Mouse (Mus musculus): Measurements from ENCODE around the gene Tmem53. TPM values are rescaled to one million over a fixed set of nuclear protein-coding genes. Genes with fewer than 3 reads are reported as not detected.
A peak's percentile ranks its signal among the peaks of the same experiment; 100 is the strongest.

Gene Tmem53
- polyA plus RNA-seq, 1 experiment from 2014 or later = 13.5 TPM

- WGBS = 86% methylated on average over 4 of the region's 4 CpGs
- no peak for ATAC-seq (ENCODE audit: insufficient read depth, low FRiP score, low read depth)
- H3K4me3 ChIP-seq (replicated peaks) = no peak overlapping the region
- peaks cover 38% of the 10 kb centered on the region for H3K36me3 ChIP-seq
- H3K27me3 ChIP-seq (replicated peaks) = no peaks in the 10 kb centered on the region
- no peaks in the 10 kb centered on the region for H3K9me3 ChIP-seq
- H3K27ac ChIP-seq = no peak overlapping the region
- H3K4me2 ChIP-seq = no peak overlapping the region
- H3K4me1 ChIP-seq = peaks cover 17% of the 10 kb centered on the region
- H3K9ac ChIP-seq = no peak overlapping the region
Observed at GRCm38 (mm10) chr4:117274720-117275119, 23.0 kb downstream of the Tmem53 start.

- Histone ChIP-seq H3K4me1 (peaks cover 17% of the 10 kb centered on the region), H3K27ac (peak overlapping the region; percentile 51; the same call in 1 of the 2 replicates), H3K4me2 (no peak overlapping the region), H3K9ac (no peak overlapping the region), H3K27me3 (replicated peaks) (no peaks in the 10 kb centered on the region), H3K9me3 (no peaks in the 10 kb centered on the region), H3K36me3 (peaks cover 38% of the 10 kb centered on the region), H3K4me3 (replicated peaks) (no peak overlapping the region)
- no peak; the same call in 1 of the 2 replicates for ATAC-seq (ENCODE audit: insufficient read depth, low FRiP score, low read depth)
- 38% methylated on average over 17 of the region's 17 CpGs for WGBS
Observed at GRCm38 (mm10) chr4:117276281-117276711, 24.5 kb downstream of the Tmem53 start.

- no peak for ATAC-seq (ENCODE audit: insufficient read depth, low FRiP score, low read depth)
Observed at GRCm38 (mm10) chr4:117277021-117277420, 25.3 kb downstream of the Tmem53 start.

GRCm38 (mm10) chr4:117277687-117278086 is 25.9 kb downstream of the Tmem53 start:
- Histone ChIP-seq H3K4me3 (replicated peaks) (no peak overlapping the region), H3K9ac (no peak overlapping the region), H3K9me3 (no peaks in the 10 kb centered on the region), H3K4me1 (peaks cover 17% of the 10 kb centered on the region), H3K36me3 (peaks cover 32% of the 10 kb centered on the region), H3K4me2 (no peak overlapping the region), H3K27me3 (replicated peaks) (no peaks in the 10 kb centered on the region), H3K27ac (no peak overlapping the region)
- 72% methylated on average over 7 of the region's 7 CpGs for WGBS
- no peak for ATAC-seq (ENCODE audit: insufficient read depth, low FRiP score, low read depth)

More at GRCm38 (mm10) chr4:117277021-117277420, 25.3 kb downstream of the Tmem53 start:
- Histone ChIP-seq H3K36me3 (peaks cover 38% of the 10 kb centered on the region), H3K4me1 (peaks cover 17% of the 10 kb centered on the region), H3K4me2 (no peak overlapping the region), H3K9ac (no peak overlapping the region), H3K4me3 (replicated peaks) (no peak overlapping the region), H3K27ac (peak overlapping the region; percentile 51), H3K9me3 (no peaks in the 10 kb centered on the region), H3K27me3 (replicated peaks) (no peaks in the 10 kb centered on the region)
- 55% methylated on average over 13 of the region's 13 CpGs for WGBS

- no peaks in the 10 kb centered on the region for H3K9me3 ChIP-seq
- whole genome bisulfite sequencing = 60% methylated on average over 10 of the region's 10 CpGs
- peaks cover 28% of the 10 kb centered on the region for H3K36me3 ChIP-seq
- H3K4me3 ChIP-seq (replicated peaks) = no peak overlapping the region
- no peaks in the 10 kb centered on the region for H3K27me3 ChIP-seq (replicated peaks)
- ATAC-seq (ENCODE audit: insufficient read depth, low FRiP score, low read depth) = no peak
- peaks cover 19% of the 10 kb centered on the region for H3K4me1 ChIP-seq
- no peak overlapping the region for H3K9ac ChIP-seq
- H3K27ac ChIP-seq = no peak overlapping the region
- no peak overlapping the region for H3K4me2 ChIP-seq
Observed at GRCm38 (mm10) chr4:117278381-117279252, 26.9 kb downstream of the Tmem53 start.

- H3K36me3 ChIP-seq = peaks cover 29% of the 10 kb centered on the region
- H3K4me1 ChIP-seq = peaks cover 25% of the 10 kb centered on the region
- H3K9me3 ChIP-seq = no peaks in the 10 kb centered on the region
- no peak overlapping the region for H3K4me2 ChIP-seq
- H3K4me3 ChIP-seq (replicated peaks) = no peak overlapping the region
- no peak for ATAC-seq (ENCODE audit: insufficient read depth, low FRiP score, low read depth)
- no peak overlapping the region for H3K9ac ChIP-seq
- no peak overlapping the region for H3K27ac ChIP-seq
- WGBS = 67% methylated on average over 2 of the region's 2 CpGs
- H3K27me3 ChIP-seq (replicated peaks) = no peaks in the 10 kb centered on the region
Observed at GRCm38 (mm10) chr4:117279253-117279642, 27.5 kb downstream of the Tmem53 start.

- Histone ChIP-seq H3K4me3 (replicated peaks) (no peak overlapping the region), H3K9me3 (no peaks in the 10 kb centered on the region), H3K4me1 (peaks cover 32% of the 10 kb centered on the region), H3K9ac (no peak overlapping the region), H3K36me3 (peaks cover 25% of the 10 kb centered on the region), H3K27ac (no peak overlapping the region), H3K4me2 (no peak overlapping the region), H3K27me3 (replicated peaks) (no peaks in the 10 kb centered on the region)
- WGBS = 90% methylated on average over 8 of the region's 8 CpGs
- no peak for ATAC-seq (ENCODE audit: insufficient read depth, low FRiP score, low read depth)
Observed at GRCm38 (mm10) chr4:117280397-117280930, 28.7 kb downstream of the Tmem53 start.

GRCm38 (mm10) chr4:117281090-117281845 is 29.5 kb downstream of the Tmem53 start:
- peaks cover 24% of the 10 kb centered on the region for H3K36me3 ChIP-seq
- H3K4me1 ChIP-seq = peaks cover 27% of the 10 kb centered on the region
- H3K9me3 ChIP-seq = no peaks in the 10 kb centered on the region
- H3K27me3 ChIP-seq (replicated peaks) = no peaks in the 10 kb centered on the region
- H3K27ac ChIP-seq = no peak overlapping the region
- H3K4me3 ChIP-seq (replicated peaks) = no peak overlapping the region
- 58% methylated on average over 19 of the region's 19 CpGs for WGBS
- H3K4me2 ChIP-seq = no peak overlapping the region
- ATAC-seq (ENCODE audit: insufficient read depth, low FRiP score, low read depth) = no peak
- no peak overlapping the region for H3K9ac ChIP-seq

GRCm38 (mm10) chr4:117283271-117284191 is 31.8 kb downstream of the Tmem53 start:
- ATAC-seq (ENCODE audit: insufficient read depth, low FRiP score, low read depth) = 0 out of 2 replicates have a peak, but pooled peaks have one; percentile 20
- WGBS = 29% methylated on average over 22 of the region's 22 CpGs

GRCm38 (mm10) chr4:117284363-117284762 is 32.6 kb downstream of the Tmem53 start:
- H3K4me1 ChIP-seq = peaks cover 24% of the 10 kb centered on the region
- WGBS = 47% methylated on average over 4 of the region's 4 CpGs

More at GRCm38 (mm10) chr4:117283271-117284191, 31.8 kb downstream of the Tmem53 start:
- Histone ChIP-seq H3K27ac (no peak overlapping the region), H3K9me3 (no peaks in the 10 kb centered on the region), H3K4me2 (no peak overlapping the region), H3K27me3 (replicated peaks) (no peaks in the 10 kb centered on the region), H3K4me3 (replicated peaks) (no peak overlapping the region), H3K4me1 (peaks cover 24% of the 10 kb centered on the region), H3K9ac (no peak overlapping the region), H3K36me3 (peaks cover 25% of the 10 kb centered on the region)

More at GRCm38 (mm10) chr4:117284363-117284762, 32.6 kb downstream of the Tmem53 start:
- no peak overlapping the region for H3K9ac ChIP-seq
- H3K27me3 ChIP-seq (replicated peaks) = no peaks in the 10 kb centered on the region
- peaks cover 25% of the 10 kb centered on the region for H3K36me3 ChIP-seq
- H3K27ac ChIP-seq = no peak overlapping the region
- no peaks in the 10 kb centered on the region for H3K9me3 ChIP-seq
- ATAC-seq (ENCODE audit: insufficient read depth, low FRiP score, low read depth) = no peak
- H3K4me2 ChIP-seq = no peak overlapping the region
- H3K4me3 ChIP-seq (replicated peaks) = no peak overlapping the region

Data from stomach, embryonic 15.5 days (tissue).